Mouse (Mus musculus): Measurements from ENCODE around the gene Med12l. TPM values are rescaled to one million over a fixed set of nuclear protein-coding genes. Genes with fewer than 3 reads are reported as not detected.
A peak's percentile ranks its signal among the peaks of the same experiment; 100 is the strongest.

The Med12l gene
- polyA plus RNA-seq, 1 experiment from 2014 or later = 0.82 TPM

GRCm38 (mm10) chr3:59316077-59316476, 310.5 kb downstream of the Med12l start:
- no peak overlapping the region for H3K4me2 ChIP-seq (ENCODE audit: low read length)
- no peaks in the 10 kb centered on the region for H3K9me3 ChIP-seq (replicated peaks; ENCODE audit: low read length)
- TF ChIP-seq CTCF (IDR thresholded peaks at IDR 0.05; ENCODE audit: low read depth) = no peak
- no peaks in the 10 kb centered on the region for H3K36me3 ChIP-seq (ENCODE audit: insufficient read depth, low read length)
- H3K4me1 ChIP-seq (replicated peaks; ENCODE audit: insufficient read depth, low read length) = no peaks in the 10 kb centered on the region
- H3K27me3 ChIP-seq (ENCODE audit: insufficient read depth, low read length) = no peaks in the 10 kb centered on the region
- no peak overlapping the region for H3K27ac ChIP-seq
- no peak for ATAC-seq (replicated peaks; ENCODE audit: low FRiP score, low read depth)
- H3K4me3 ChIP-seq (replicated peaks; ENCODE audit: low read depth, low read length) = no peak overlapping the region
- WGBS = 67% methylated on average over 7 of the region's 7 CpGs
- no peak for DNase-seq (ENCODE audit: low spot score)
- no peak overlapping the region for H3K9ac ChIP-seq (ENCODE audit: low read depth, low read length)

- Histone ChIP-seq H3K36me3 (ENCODE audit: insufficient read depth, low read length) (no peaks in the 10 kb centered on the region), H3K4me2 (ENCODE audit: low read length) (no peak overlapping the region), H3K27ac (no peak overlapping the region), H3K9me3 (replicated peaks; ENCODE audit: low read length) (no peaks in the 10 kb centered on the region), H3K27me3 (ENCODE audit: insufficient read depth, low read length) (no peaks in the 10 kb centered on the region), H3K9ac (ENCODE audit: low read depth, low read length) (no peak overlapping the region), H3K4me3 (replicated peaks; ENCODE audit: low read depth, low read length) (no peak overlapping the region), H3K4me1 (replicated peaks; ENCODE audit: insufficient read depth, low read length) (no peaks in the 10 kb centered on the region)
- WGBS = 29% methylated on average over 7 of the region's 7 CpGs
- peak; percentile 62 for DNase-seq (ENCODE audit: low spot score)
- peak; percentile 83 for TF ChIP-seq CTCF (IDR thresholded peaks at IDR 0.05; ENCODE audit: low read depth)
- ATAC-seq (replicated peaks; ENCODE audit: low FRiP score, low read depth) = no peak; the same call in 1 of the 2 replicates
Observed at GRCm38 (mm10) chr3:59321278-59321876, 315.8 kb downstream of the Med12l start.

GRCm38 (mm10) chr3:59328526-59328925, 322.9 kb downstream of the Med12l start:
- TF ChIP-seq CTCF (IDR thresholded peaks at IDR 0.05; ENCODE audit: low read depth) = no peak
- H3K4me1 ChIP-seq (replicated peaks; ENCODE audit: insufficient read depth, low read length) = no peaks in the 10 kb centered on the region
- H3K4me2 ChIP-seq (ENCODE audit: low read length) = no peak overlapping the region
- ATAC-seq (replicated peaks; ENCODE audit: low FRiP score, low read depth) (no peak), DNase-seq (ENCODE audit: low spot score) (no peak)
- H3K4me3 ChIP-seq (replicated peaks; ENCODE audit: low read depth, low read length) = no peak overlapping the region
- no peaks in the 10 kb centered on the region for H3K9me3 ChIP-seq (replicated peaks; ENCODE audit: low read length)
- no peak overlapping the region for H3K9ac ChIP-seq (ENCODE audit: low read depth, low read length)
- 95% methylated on average over 2 of the region's 2 CpGs for WGBS
- H3K27ac ChIP-seq = no peak overlapping the region
- H3K36me3 ChIP-seq (ENCODE audit: insufficient read depth, low read length) = no peaks in the 10 kb centered on the region
- no peaks in the 10 kb centered on the region for H3K27me3 ChIP-seq (ENCODE audit: insufficient read depth, low read length)

GRCm38 (mm10) chr3:59341647-59342427, 336.2 kb downstream of the Med12l start:
- ATAC-seq (replicated peaks; ENCODE audit: low FRiP score, low read depth) = no peak
- DNase-seq (ENCODE audit: low spot score) = no peak

GRCm38 (mm10) chr3:59343026-59343425, 337.4 kb downstream of the Med12l start:
- no peak for TF ChIP-seq CTCF (IDR thresholded peaks at IDR 0.05; ENCODE audit: low read depth)
- peak; percentile 71 for DNase-seq (ENCODE audit: low spot score)
- 37% methylated on average over 4 of the region's 4 CpGs for WGBS
- ATAC-seq (replicated peaks; ENCODE audit: low FRiP score, low read depth) = no peak
- no peak overlapping the region for H3K9ac ChIP-seq (ENCODE audit: low read depth, low read length)
- no peaks in the 10 kb centered on the region for H3K9me3 ChIP-seq (replicated peaks; ENCODE audit: low read length)
- H3K27me3 ChIP-seq (ENCODE audit: insufficient read depth, low read length) = no peaks in the 10 kb centered on the region
- no peaks in the 10 kb centered on the region for H3K4me1 ChIP-seq (replicated peaks; ENCODE audit: insufficient read depth, low read length)
- H3K4me2 ChIP-seq (ENCODE audit: low read length) = peak overlapping the region; percentile 83
- no peaks in the 10 kb centered on the region for H3K36me3 ChIP-seq (ENCODE audit: insufficient read depth, low read length)
- no peak overlapping the region for H3K27ac ChIP-seq
- peak overlapping the region; percentile 77 for H3K4me3 ChIP-seq (replicated peaks; ENCODE audit: low read depth, low read length)

More at GRCm38 (mm10) chr3:59341647-59342427, 336.2 kb downstream of the Med12l start:
- 70% methylated on average over 11 of the region's 11 CpGs for WGBS
- no peak overlapping the region for H3K9ac ChIP-seq (ENCODE audit: low read depth, low read length)
- no peaks in the 10 kb centered on the region for H3K9me3 ChIP-seq (replicated peaks; ENCODE audit: low read length)
- H3K4me1 ChIP-seq (replicated peaks; ENCODE audit: insufficient read depth, low read length) = no peaks in the 10 kb centered on the region
- no peak overlapping the region for H3K4me3 ChIP-seq (replicated peaks; ENCODE audit: low read depth, low read length)
- TF ChIP-seq CTCF (IDR thresholded peaks at IDR 0.05; ENCODE audit: low read depth) = no peak
- H3K36me3 ChIP-seq (ENCODE audit: insufficient read depth, low read length) = no peaks in the 10 kb centered on the region
- H3K4me2 ChIP-seq (ENCODE audit: low read length) = no peak overlapping the region
- no peak overlapping the region for H3K27ac ChIP-seq
- no peaks in the 10 kb centered on the region for H3K27me3 ChIP-seq (ENCODE audit: insufficient read depth, low read length)

GRCm38 (mm10) chr3:59344065-59344905, 338.7 kb downstream of the Med12l start, which contains the start of gene Igsf10:
Igsf10 (minus strand) TSS chr3:59344394.
- H3K4me2 ChIP-seq (ENCODE audit: low read length) = peak within 1 kb of the TSS; percentile 83
- no peaks in the 10 kb centered on the region for H3K9me3 ChIP-seq (replicated peaks; ENCODE audit: low read length)
- H3K9ac ChIP-seq (ENCODE audit: low read depth, low read length) = peak within 1 kb of the TSS; percentile 60
- H3K27ac ChIP-seq = peak within 1 kb of the TSS; percentile 26; the same call in 1 of the 2 replicates
- peak within 1 kb of the TSS; percentile 77 for H3K4me3 ChIP-seq (replicated peaks; ENCODE audit: low read depth, low read length)
- 5% methylated on average over 23 of the region's 23 CpGs for WGBS
- peak; percentile 89 for DNase-seq (ENCODE audit: low spot score)
- no peaks in the 10 kb centered on the region for H3K36me3 ChIP-seq (ENCODE audit: insufficient read depth, low read length)
- H3K4me1 ChIP-seq (replicated peaks; ENCODE audit: insufficient read depth, low read length) = no peaks in the 10 kb centered on the region
- H3K27me3 ChIP-seq (ENCODE audit: insufficient read depth, low read length) = no peaks in the 10 kb centered on the region
- peak; percentile 95 for ATAC-seq (replicated peaks; ENCODE audit: low FRiP score, low read depth)
- TF ChIP-seq CTCF (IDR thresholded peaks at IDR 0.05; ENCODE audit: low read depth) = no peak
